Mouse (Mus musculus): Measurements from ENCODE around the gene Pdgfra. TPM values are rescaled to one million over a fixed set of nuclear protein-coding genes. Genes with fewer than 3 reads are reported as not detected.

Pdgfra gene
- polyA plus RNA-seq, 1 experiment = 1.8 TPM

GRCm38 (mm10) chr5:75149380-75149779, 2.7 kb upstream of the Pdgfra start:
- Histone ChIP-seq H3K79me3 (ENCODE audit: low read depth) (no peaks in the 10 kb centered on the region), H3K36me3 (ENCODE audit: control insufficient read depth, insufficient read depth) (no peaks in the 10 kb centered on the region), H3K27me3 (ENCODE audit: control insufficient read depth, insufficient read depth, insufficient read length) (peaks cover 4% of the 10 kb centered on the region), H3ac (ENCODE audit: control insufficient read depth, insufficient read length, low read depth) (no peak overlapping the region), H3K79me2 (ENCODE audit: control insufficient read depth, insufficient read depth) (no peaks in the 10 kb centered on the region), H3K4me3 (ENCODE audit: insufficient read depth, poor library complexity, severe bottlenecking) (no peak overlapping the region)
- TF ChIP-seq FOSL1 (IDR thresholded peaks at IDR 0.05; ENCODE audit: insufficient read depth, low read length, poor library complexity, severe bottlenecking) = no peak
- no peak for TF ChIP-seq MAX (IDR thresholded peaks at IDR 0.05)
- TF ChIP-seq CTCF (IDR thresholded peaks at IDR 0.05; ENCODE audit: control insufficient read depth, insufficient read depth, insufficient read length) = no peak
- no peak for TF ChIP-seq MYOG (IDR thresholded peaks at IDR 0.05; ENCODE audit: control insufficient read depth, extremely low read depth, insufficient read length)
- TF ChIP-seq CEBPB (IDR thresholded peaks at IDR 0.05; ENCODE audit: low read depth) = no peak
- TF ChIP-seq MYOD1 (IDR thresholded peaks at IDR 0.05; ENCODE audit: control insufficient read depth, insufficient read length, low read depth) = no peak
- TF ChIP-seq USF1 (IDR thresholded peaks at IDR 0.05; ENCODE audit: low read depth) = no peak

GRCm38 (mm10) chr5:75149880-75150279, 2.2 kb upstream of the Pdgfra start:
- Histone ChIP-seq H3K79me3 (ENCODE audit: low read depth) (no peaks in the 10 kb centered on the region), H3K27me3 (ENCODE audit: control insufficient read depth, insufficient read depth, insufficient read length) (peaks cover 4% of the 10 kb centered on the region), H3ac (ENCODE audit: control insufficient read depth, insufficient read length, low read depth) (no peak overlapping the region), H3K4me3 (ENCODE audit: insufficient read depth, poor library complexity, severe bottlenecking) (no peak overlapping the region), H3K79me2 (ENCODE audit: control insufficient read depth, insufficient read depth) (no peaks in the 10 kb centered on the region), H3K36me3 (ENCODE audit: control insufficient read depth, insufficient read depth) (no peaks in the 10 kb centered on the region)
- no peak for TF ChIP-seq USF1 (IDR thresholded peaks at IDR 0.05; ENCODE audit: low read depth)
- TF ChIP-seq CEBPB (IDR thresholded peaks at IDR 0.05; ENCODE audit: low read depth) = no peak
- TF ChIP-seq MYOG (IDR thresholded peaks at IDR 0.05; ENCODE audit: control insufficient read depth, extremely low read depth, insufficient read length) = no peak
- no peak for TF ChIP-seq CTCF (IDR thresholded peaks at IDR 0.05; ENCODE audit: control insufficient read depth, insufficient read depth, insufficient read length)
- no peak for TF ChIP-seq MAX (IDR thresholded peaks at IDR 0.05)
- no peak for TF ChIP-seq MYOD1 (IDR thresholded peaks at IDR 0.05; ENCODE audit: control insufficient read depth, insufficient read length, low read depth)
- no peak for TF ChIP-seq FOSL1 (IDR thresholded peaks at IDR 0.05; ENCODE audit: insufficient read depth, low read length, poor library complexity, severe bottlenecking)

GRCm38 (mm10) chr5:75150341-75150981, 1.6 kb upstream of the Pdgfra start:
- TF ChIP-seq USF1 (IDR thresholded peaks at IDR 0.05; ENCODE audit: low read depth) (no peak), CTCF (IDR thresholded peaks at IDR 0.05; ENCODE audit: control insufficient read depth, insufficient read depth, insufficient read length) (no peak)
- Histone ChIP-seq H3K27me3 (ENCODE audit: control insufficient read depth, insufficient read depth, insufficient read length) (peaks cover 4% of the 10 kb centered on the region), H3K4me3 (ENCODE audit: insufficient read depth, poor library complexity, severe bottlenecking) (no peak overlapping the region), H3K36me3 (ENCODE audit: control insufficient read depth, insufficient read depth) (no peaks in the 10 kb centered on the region), H3K79me2 (ENCODE audit: control insufficient read depth, insufficient read depth) (no peaks in the 10 kb centered on the region), H3K79me3 (ENCODE audit: low read depth) (no peaks in the 10 kb centered on the region), H3ac (ENCODE audit: control insufficient read depth, insufficient read length, low read depth) (no peak overlapping the region)

GRCm38 (mm10) chr5:75151146-75151900, 769 bp upstream of the Pdgfra start:
- H3K27me3 ChIP-seq (ENCODE audit: control insufficient read depth, insufficient read depth, insufficient read length) = peaks cover 4% of the 10 kb centered on the region
- H3ac ChIP-seq (ENCODE audit: control insufficient read depth, insufficient read length, low read depth) = no peak overlapping the region
- no peaks in the 10 kb centered on the region for H3K79me3 ChIP-seq (ENCODE audit: low read depth)
- H3K79me2 ChIP-seq (ENCODE audit: control insufficient read depth, insufficient read depth) = no peaks in the 10 kb centered on the region
- TF ChIP-seq MAX (IDR thresholded peaks at IDR 0.05) (no peak), MYOG (IDR thresholded peaks at IDR 0.05; ENCODE audit: control insufficient read depth, extremely low read depth, insufficient read length) (no peak), USF1 (IDR thresholded peaks at IDR 0.05; ENCODE audit: low read depth) (no peak), CEBPB (IDR thresholded peaks at IDR 0.05; ENCODE audit: low read depth) (no peak)
- no peaks in the 10 kb centered on the region for H3K36me3 ChIP-seq (ENCODE audit: control insufficient read depth, insufficient read depth)
- no peak overlapping the region for H3K4me3 ChIP-seq (ENCODE audit: insufficient read depth, poor library complexity, severe bottlenecking)

- H3K4me3 ChIP-seq (ENCODE audit: insufficient read depth, poor library complexity, severe bottlenecking) = no peak overlapping the region
- no peaks in the 10 kb centered on the region for H3K79me2 ChIP-seq (ENCODE audit: control insufficient read depth, insufficient read depth)
- no peak for TF ChIP-seq MYOD1 (IDR thresholded peaks at IDR 0.05; ENCODE audit: control insufficient read depth, insufficient read length, low read depth)
- TF ChIP-seq MAX (IDR thresholded peaks at IDR 0.05) = no peak
- no peak for TF ChIP-seq MYOG (IDR thresholded peaks at IDR 0.05; ENCODE audit: control insufficient read depth, extremely low read depth, insufficient read length)
- no peak for TF ChIP-seq USF1 (IDR thresholded peaks at IDR 0.05; ENCODE audit: low read depth)
- no peak for TF ChIP-seq CEBPB (IDR thresholded peaks at IDR 0.05; ENCODE audit: low read depth)
- no peak for TF ChIP-seq FOSL1 (IDR thresholded peaks at IDR 0.05; ENCODE audit: insufficient read depth, low read length, poor library complexity, severe bottlenecking)
- no peak for TF ChIP-seq CTCF (IDR thresholded peaks at IDR 0.05; ENCODE audit: control insufficient read depth, insufficient read depth, insufficient read length)
Measured at GRCm38 (mm10) chr5:75152791-75153625, 916 bp downstream of the Pdgfra start.

More at GRCm38 (mm10) chr5:75152791-75153625, 916 bp downstream of the Pdgfra start:
- H3K79me3 ChIP-seq (ENCODE audit: low read depth) = no peaks in the 10 kb centered on the region
- H3K36me3 ChIP-seq (ENCODE audit: control insufficient read depth, insufficient read depth) = no peaks in the 10 kb centered on the region
- no peak overlapping the region for H3ac ChIP-seq (ENCODE audit: control insufficient read depth, insufficient read length, low read depth)
- peaks cover 4% of the 10 kb centered on the region for H3K27me3 ChIP-seq (ENCODE audit: control insufficient read depth, insufficient read depth, insufficient read length)

Measured in C2C12 (cell line).